Mouse (Mus musculus) E14TG2a.4 (cell line): Measurements from ENCODE around the gene Jmjd1c.

ENCODE experiments used
- CTCF ChIP-seq: conservative IDR thresholded peaks from 2 replicates; pipeline ENCODE4 v1.5.1; 2014; ENCODE audit warnings: low read length
- POU5F1 ChIP-seq: IDR thresholded peaks from 2 replicates; pipeline ENCODE4 v1.6.1; 2014; ENCODE audit warnings: low read length, borderline replicate concordance

GRCm38 (mm10) chr10:67197829-67198228 lies 101.9 kb downstream of the Jmjd1c start:
- TF ChIP-seq CTCF: no peak
- TF ChIP-seq POU5F1: no peak
